Mouse (Mus musculus): ENCODE results near the gene Fga. TPM values are rescaled to one million over a fixed set of nuclear protein-coding genes. Genes with fewer than 3 reads are reported as not detected.

The Fga gene
- total and polyA plus RNA-seq, 3 experiments, result 0.05 TPM; not detected in 2

- ATAC-seq (ENCODE audit: extremely low read depth, insufficient number of reproducible peaks, low FRiP score, poor library complexity, severe bottlenecking), result peak; percentile 89
- no peak for TF ChIP-seq CTCF (IDR thresholded peaks at IDR 0.05; ENCODE audit: low read depth, low read length)
- TF ChIP-seq POLR2AphosphoS5 (IDR thresholded peaks at IDR 0.05; ENCODE audit: insufficient replicate concordance, low read depth, low read length), result no peak
- no peak for TF ChIP-seq GATA2 (IDR thresholded peaks at IDR 0.05; ENCODE audit: borderline replicate concordance, low read depth, low read length)
- no peak for TF ChIP-seq TAL1 (conservative IDR thresholded peaks at IDR 0.05; ENCODE audit: low read depth, low read length)
- no peak for TF ChIP-seq GATA1 (IDR thresholded peaks at IDR 0.05; ENCODE audit: borderline replicate concordance, low read length)
- DNase-seq (ENCODE audit: low spot score), result peak; percentile 84
Measured at GRCm38 (mm10) chr3:83055281-83056038, 29.6 kb downstream of the Fga start, which contains the start of gene Plrg1. Gene Plrg1, plus strand, starts transcription at chr3:83055522.

GRCm38 (mm10) chr3:83057046-83057445 lies 31.2 kb downstream of the Fga start:
- ATAC-seq (ENCODE audit: extremely low read depth, insufficient number of reproducible peaks, low FRiP score, poor library complexity, severe bottlenecking), result no peak
- Histone ChIP-seq H3K27me3 (ENCODE audit: insufficient read depth, low read length) (no peaks in the 10 kb centered on the region), H3K9me3 (replicated peaks) (no peaks in the 10 kb centered on the region), H3K4me1 (ENCODE audit: insufficient read depth, low read depth, low read length) (peaks cover 40% of the 10 kb centered on the region), H3K4me3 (ENCODE audit: low read depth, low read length) (no peak overlapping the region), H3K36me3 (replicated peaks) (peaks cover 53% of the 10 kb centered on the region)
- no peak for DNase-seq (ENCODE audit: low spot score)
- TF ChIP-seq GATA1 (IDR thresholded peaks at IDR 0.05; ENCODE audit: borderline replicate concordance, low read length) (no peak), CTCF (IDR thresholded peaks at IDR 0.05; ENCODE audit: low read depth, low read length) (no peak), GATA2 (IDR thresholded peaks at IDR 0.05; ENCODE audit: borderline replicate concordance, low read depth, low read length) (no peak), TAL1 (conservative IDR thresholded peaks at IDR 0.05; ENCODE audit: low read depth, low read length) (no peak), POLR2AphosphoS5 (IDR thresholded peaks at IDR 0.05; ENCODE audit: insufficient replicate concordance, low read depth, low read length) (no peak)

More at GRCm38 (mm10) chr3:83055281-83056038, 29.6 kb downstream of the Fga start, which contains the start of gene Plrg1:
- peaks cover 47% of the 10 kb centered on the region for H3K4me1 ChIP-seq (ENCODE audit: insufficient read depth, low read depth, low read length)
- H3K27me3 ChIP-seq (ENCODE audit: insufficient read depth, low read length), result no peaks in the 10 kb centered on the region
- H3K36me3 ChIP-seq (replicated peaks), result peaks cover 38% of the 10 kb centered on the region
- H3K4me3 ChIP-seq (ENCODE audit: low read depth, low read length), result peak within 1 kb of the TSS; percentile 94
- no peaks in the 10 kb centered on the region for H3K9me3 ChIP-seq (replicated peaks)

GRCm38 (mm10) chr3:83067920-83068319 lies 42.0 kb downstream of the Fga start:
- H3K9me3 ChIP-seq (replicated peaks), result no peaks in the 10 kb centered on the region
- DNase-seq (ENCODE audit: low spot score), result no peak
- ATAC-seq (ENCODE audit: extremely low read depth, insufficient number of reproducible peaks, low FRiP score, poor library complexity, severe bottlenecking), result no peak
- TF ChIP-seq GATA1 (IDR thresholded peaks at IDR 0.05; ENCODE audit: borderline replicate concordance, low read length) (no peak), GATA2 (IDR thresholded peaks at IDR 0.05; ENCODE audit: borderline replicate concordance, low read depth, low read length) (no peak)
- H3K4me3 ChIP-seq (ENCODE audit: low read depth, low read length), result no peak overlapping the region
- H3K36me3 ChIP-seq (replicated peaks), result peaks cover 88% of the 10 kb centered on the region
- no peaks in the 10 kb centered on the region for H3K27me3 ChIP-seq (ENCODE audit: insufficient read depth, low read length)
- H3K4me1 ChIP-seq (ENCODE audit: insufficient read depth, low read depth, low read length), result peaks cover 6% of the 10 kb centered on the region

GRCm38 (mm10) chr3:83068869-83069268 lies 43.0 kb downstream of the Fga start:
- Histone ChIP-seq H3K36me3 (replicated peaks) (peaks cover 85% of the 10 kb centered on the region), H3K4me1 (ENCODE audit: insufficient read depth, low read depth, low read length) (peaks cover 6% of the 10 kb centered on the region), H3K9me3 (replicated peaks) (no peaks in the 10 kb centered on the region), H3K4me3 (ENCODE audit: low read depth, low read length) (no peak overlapping the region), H3K27me3 (ENCODE audit: insufficient read depth, low read length) (no peaks in the 10 kb centered on the region)
- no peak for ATAC-seq (ENCODE audit: extremely low read depth, insufficient number of reproducible peaks, low FRiP score, poor library complexity, severe bottlenecking)
- TF ChIP-seq GATA2 (IDR thresholded peaks at IDR 0.05; ENCODE audit: borderline replicate concordance, low read depth, low read length), result no peak
- no peak for TF ChIP-seq TAL1 (conservative IDR thresholded peaks at IDR 0.05; ENCODE audit: low read depth, low read length)
- TF ChIP-seq GATA1 (IDR thresholded peaks at IDR 0.05; ENCODE audit: borderline replicate concordance, low read length), result no peak
- no peak for TF ChIP-seq POLR2AphosphoS5 (IDR thresholded peaks at IDR 0.05; ENCODE audit: insufficient replicate concordance, low read depth, low read length)
- TF ChIP-seq CTCF (IDR thresholded peaks at IDR 0.05; ENCODE audit: low read depth, low read length), result no peak
- DNase-seq (ENCODE audit: low spot score), result no peak

GRCm38 (mm10) chr3:83070231-83070630 lies 44.4 kb downstream of the Fga start:
- ATAC-seq (ENCODE audit: extremely low read depth, insufficient number of reproducible peaks, low FRiP score, poor library complexity, severe bottlenecking), result no peak
- Histone ChIP-seq H3K4me3 (ENCODE audit: low read depth, low read length) (no peak overlapping the region), H3K36me3 (replicated peaks) (peaks cover 80% of the 10 kb centered on the region), H3K9me3 (replicated peaks) (no peaks in the 10 kb centered on the region), H3K4me1 (ENCODE audit: insufficient read depth, low read depth, low read length) (peaks cover 2% of the 10 kb centered on the region; the same call in 1 of the 2 replicates), H3K27me3 (ENCODE audit: insufficient read depth, low read length) (no peaks in the 10 kb centered on the region)
- DNase-seq (ENCODE audit: low spot score), result no peak
- TF ChIP-seq POLR2AphosphoS5 (IDR thresholded peaks at IDR 0.05; ENCODE audit: insufficient replicate concordance, low read depth, low read length) (no peak), GATA2 (IDR thresholded peaks at IDR 0.05; ENCODE audit: borderline replicate concordance, low read depth, low read length) (no peak)

GRCm38 (mm10) chr3:83076563-83076962 lies 50.7 kb downstream of the Fga start:
- peaks cover 19% of the 10 kb centered on the region for H3K36me3 ChIP-seq (replicated peaks)
- no peaks in the 10 kb centered on the region for H3K9me3 ChIP-seq (replicated peaks)
- no peak for ATAC-seq (ENCODE audit: extremely low read depth, insufficient number of reproducible peaks, low FRiP score, poor library complexity, severe bottlenecking)
- peaks cover 9% of the 10 kb centered on the region for H3K4me1 ChIP-seq (ENCODE audit: insufficient read depth, low read depth, low read length)
- no peak for DNase-seq (ENCODE audit: low spot score)
- H3K27me3 ChIP-seq (ENCODE audit: insufficient read depth, low read length), result no peaks in the 10 kb centered on the region
- no peak overlapping the region for H3K4me3 ChIP-seq (ENCODE audit: low read depth, low read length)
- TF ChIP-seq CTCF (IDR thresholded peaks at IDR 0.05; ENCODE audit: low read depth, low read length), result no peak
- no peak for TF ChIP-seq GATA1 (IDR thresholded peaks at IDR 0.05; ENCODE audit: borderline replicate concordance, low read length)
- TF ChIP-seq POLR2AphosphoS5 (IDR thresholded peaks at IDR 0.05; ENCODE audit: insufficient replicate concordance, low read depth, low read length), result no peak
- no peak for TF ChIP-seq TAL1 (conservative IDR thresholded peaks at IDR 0.05; ENCODE audit: low read depth, low read length)
- no peak for TF ChIP-seq GATA2 (IDR thresholded peaks at IDR 0.05; ENCODE audit: borderline replicate concordance, low read depth, low read length)
